ENCODE assay signal across 21 mouse cellular contexts in genomic region chr4:34629956-34630355, GRCm38 (mm10).
"Had no signal": no experiment of that assay in that cellular context is flagged by ENCODE, and none has a peak within 500 bp of the region (broad histone marks: within the 10 kb centered on the region; RNA-seq: fewer than 3 reads in every experiment).

No protein-coding gene starts in this region.

- H3K4me3 ChIP-seq: gastrocnemius, adult 2 months; heart, embryonic 10.5 days; heart, embryonic 12.5 days; hindbrain, embryonic 10.5 days; hindbrain, embryonic 12.5 days; intestine, embryonic 15.5 days; layer of hippocampus, adult 2 months; left cerebral cortex, adult 2 months; limb, embryonic 10.5 days; limb, embryonic 12.5 days; liver, embryonic 13.5 days; liver, embryonic 15.5 days had no signal

- DNase-seq: gastrocnemius, adult 2 months; gastrocnemius, postnatal 10 days; gastrocnemius, postnatal 25 days; heart, adult 18-20 months; heart, postnatal 10 days; heart, postnatal 4 days; liver; liver, embryonic 13.5 days; liver, postnatal 0 days had no signal

- H3K4me1 ChIP-seq: heart, embryonic 10.5 days; heart, embryonic 12.5 days; hindbrain, embryonic 10.5 days; hindbrain, embryonic 12.5 days; intestine, embryonic 15.5 days; limb, embryonic 10.5 days; limb, embryonic 12.5 days; liver, embryonic 13.5 days; liver, embryonic 15.5 days had no signal

- H3K27ac ChIP-seq: gastrocnemius, adult 2 months; heart, embryonic 10.5 days; hindbrain, embryonic 10.5 days; hindbrain, embryonic 12.5 days; hindbrain, embryonic 14.5 days; intestine, embryonic 15.5 days; kidney, postnatal 0 days; layer of hippocampus, adult 2 months; left cerebral cortex, adult 2 months; limb, embryonic 10.5 days; limb, embryonic 12.5 days; liver, embryonic 13.5 days; liver, embryonic 15.5 days had no signal

- H3K27me3 ChIP-seq: heart, embryonic 12.5 days; hindbrain, embryonic 12.5 days; intestine, embryonic 15.5 days; limb, embryonic 12.5 days; liver, embryonic 13.5 days; liver, embryonic 15.5 days had no signal
